Mouse (Mus musculus): Measurements from ENCODE around the gene Crtc1. TPM values are rescaled to one million over a fixed set of nuclear protein-coding genes. Genes with fewer than 3 reads are reported as not detected.

Gene Crtc1
- polyA plus RNA-seq, 1 experiment = 16.8 TPM

- WGBS = 75% methylated on average over 3 of the region's 3 CpGs
- DNase-seq = no peak
Observed at GRCm38 (mm10) chr8:70441565-70441964, 2.2 kb upstream of the Crtc1 start.

DNA sequence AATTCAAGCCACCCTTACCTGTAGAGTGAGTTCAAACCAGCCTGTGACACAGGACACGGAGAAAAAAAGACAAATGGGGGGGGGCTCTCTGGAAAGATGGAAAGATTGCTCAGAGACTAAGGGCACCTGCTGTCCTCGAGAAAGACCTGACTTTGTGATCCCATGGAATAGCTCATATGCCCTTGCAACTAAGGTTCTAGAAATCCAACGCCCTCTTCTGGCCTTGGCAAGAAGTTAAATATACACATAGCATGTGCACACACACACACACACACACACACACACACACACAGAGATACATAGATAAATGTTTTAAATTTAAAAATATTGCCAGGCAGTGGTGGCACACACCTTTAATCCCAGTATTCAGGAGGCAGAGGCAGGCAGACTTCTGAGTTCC lies 867 bp upstream of the Crtc1 start:
- no peaks in the 10 kb centered on the region for H3K36me3 ChIP-seq (ENCODE audit: control insufficient read depth, insufficient read depth, low read length)
- WGBS = 49% methylated on average over 3 of the region's 3 CpGs
- peaks cover 6% of the 10 kb centered on the region; the same call in 1 of the 2 replicates for H3K4me1 ChIP-seq (ENCODE audit: control insufficient read depth, insufficient read depth, low read length)
- no peak overlapping the region for H3K4me3 ChIP-seq (ENCODE audit: insufficient read depth, low read depth, low read length)
- H3K27ac ChIP-seq (ENCODE audit: insufficient read depth, low read depth, low read length) = no peak overlapping the region
- no peak for TF ChIP-seq CTCF (conservative IDR thresholded peaks at IDR 0.05; ENCODE audit: insufficient read depth, insufficient read length, low read depth, low read length)
- TF ChIP-seq POLR2A (IDR thresholded peaks at IDR 0.05; ENCODE audit: low read depth, low read length) = no peak
- no peaks in the 10 kb centered on the region for H3K27me3 ChIP-seq (replicated peaks; ENCODE audit: control insufficient read depth, insufficient read depth, low read length)
- no peak for DNase-seq

More at GRCm38 (mm10) chr8:70441565-70441964, 2.2 kb upstream of the Crtc1 start:
- H3K4me3 ChIP-seq (ENCODE audit: insufficient read depth, low read depth, low read length) = no peak overlapping the region
- peaks cover 6% of the 10 kb centered on the region; the same call in 1 of the 2 replicates for H3K4me1 ChIP-seq (ENCODE audit: control insufficient read depth, insufficient read depth, low read length)
- H3K36me3 ChIP-seq (ENCODE audit: control insufficient read depth, insufficient read depth, low read length) = no peaks in the 10 kb centered on the region
- TF ChIP-seq CTCF (conservative IDR thresholded peaks at IDR 0.05; ENCODE audit: insufficient read depth, insufficient read length, low read depth, low read length) (no peak), POLR2A (IDR thresholded peaks at IDR 0.05; ENCODE audit: low read depth, low read length) (no peak)
- H3K27ac ChIP-seq (ENCODE audit: insufficient read depth, low read depth, low read length) = no peak overlapping the region
- H3K27me3 ChIP-seq (replicated peaks; ENCODE audit: control insufficient read depth, insufficient read depth, low read length) = no peaks in the 10 kb centered on the region

- Histone ChIP-seq H3K27me3 (replicated peaks; ENCODE audit: control insufficient read depth, insufficient read depth, low read length) (no peaks in the 10 kb centered on the region), H3K36me3 (ENCODE audit: control insufficient read depth, insufficient read depth, low read length) (no peaks in the 10 kb centered on the region), H3K27ac (ENCODE audit: insufficient read depth, low read depth, low read length) (no peak overlapping the region), H3K4me3 (ENCODE audit: insufficient read depth, low read depth, low read length) (peak overlapping the region; percentile 43), H3K4me1 (ENCODE audit: control insufficient read depth, insufficient read depth, low read length) (peaks cover 6% of the 10 kb centered on the region; the same call in 1 of the 2 replicates)
- no peak for TF ChIP-seq CTCF (conservative IDR thresholded peaks at IDR 0.05; ENCODE audit: insufficient read depth, insufficient read length, low read depth, low read length)
- TF ChIP-seq POLR2A (IDR thresholded peaks at IDR 0.05; ENCODE audit: low read depth, low read length) = no peak
- 2% methylated on average over 7 of the region's 7 CpGs for WGBS
- no peak for DNase-seq
Observed at GRCm38 (mm10) chr8:70439848-70440179, 435 bp upstream of the Crtc1 start.

DNA sequence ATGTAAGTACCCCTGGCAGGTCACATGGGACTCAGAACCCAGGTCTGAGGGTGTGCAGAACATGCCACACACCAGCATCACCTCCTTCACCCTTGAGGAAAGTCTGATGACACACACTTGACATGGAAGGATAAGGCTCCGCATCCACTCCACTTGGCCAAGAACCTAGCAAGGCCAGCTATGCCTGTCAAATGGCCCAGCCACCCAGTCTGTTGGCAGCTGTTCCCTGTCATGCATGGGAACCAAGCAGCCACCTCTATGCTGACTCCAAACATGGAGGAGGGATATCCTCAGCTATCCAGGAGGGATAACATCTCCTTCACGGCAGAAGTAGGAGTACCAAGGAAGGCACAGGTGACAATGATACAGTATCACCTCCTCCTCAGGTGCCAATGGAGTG lies 956 bp downstream of the Crtc1 start:
- Histone ChIP-seq H3K36me3 (ENCODE audit: control insufficient read depth, insufficient read depth, low read length) (no peaks in the 10 kb centered on the region), H3K27me3 (replicated peaks; ENCODE audit: control insufficient read depth, insufficient read depth, low read length) (no peaks in the 10 kb centered on the region), H3K27ac (ENCODE audit: insufficient read depth, low read depth, low read length) (no peak overlapping the region), H3K4me1 (ENCODE audit: control insufficient read depth, insufficient read depth, low read length) (peaks cover 6% of the 10 kb centered on the region; the same call in 1 of the 2 replicates), H3K4me3 (ENCODE audit: insufficient read depth, low read depth, low read length) (no peak overlapping the region)
- 92% methylated on average over 2 of the region's 2 CpGs for WGBS
- no peak for DNase-seq
- TF ChIP-seq CTCF (conservative IDR thresholded peaks at IDR 0.05; ENCODE audit: insufficient read depth, insufficient read length, low read depth, low read length) (no peak), POLR2A (IDR thresholded peaks at IDR 0.05; ENCODE audit: low read depth, low read length) (no peak)

DNA sequence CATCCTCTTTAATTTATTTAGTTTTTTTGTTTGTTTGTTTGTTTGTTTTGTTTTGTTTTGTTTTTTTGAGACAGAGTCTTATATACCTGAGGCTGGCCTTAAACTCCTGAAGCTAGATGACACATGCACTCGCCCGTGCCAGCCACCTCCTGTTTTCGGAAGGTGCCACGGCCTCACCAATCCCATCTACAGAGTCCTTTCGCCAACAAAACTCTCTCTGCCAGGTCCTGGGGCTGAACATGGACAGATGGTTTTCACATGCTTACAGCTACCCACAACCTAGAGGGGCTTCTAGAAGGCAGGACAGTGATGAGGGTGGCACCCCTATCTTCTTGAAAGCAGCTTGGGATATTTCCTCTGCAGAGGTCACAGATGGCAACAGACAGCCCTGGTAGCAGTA lies 4.2 kb downstream of the Crtc1 start:
- Histone ChIP-seq H3K4me3 (ENCODE audit: insufficient read depth, low read depth, low read length) (no peak overlapping the region), H3K27me3 (replicated peaks; ENCODE audit: control insufficient read depth, insufficient read depth, low read length) (no peaks in the 10 kb centered on the region), H3K4me1 (ENCODE audit: control insufficient read depth, insufficient read depth, low read length) (peaks cover 6% of the 10 kb centered on the region; the same call in 1 of the 2 replicates), H3K27ac (ENCODE audit: insufficient read depth, low read depth, low read length) (no peak overlapping the region), H3K36me3 (ENCODE audit: control insufficient read depth, insufficient read depth, low read length) (no peaks in the 10 kb centered on the region)
- 93% methylated on average over 5 of the region's 5 CpGs for WGBS
- TF ChIP-seq POLR2A (IDR thresholded peaks at IDR 0.05; ENCODE audit: low read depth, low read length) (no peak), CTCF (conservative IDR thresholded peaks at IDR 0.05; ENCODE audit: insufficient read depth, insufficient read length, low read depth, low read length) (no peak)
- DNase-seq = no peak

DNA sequence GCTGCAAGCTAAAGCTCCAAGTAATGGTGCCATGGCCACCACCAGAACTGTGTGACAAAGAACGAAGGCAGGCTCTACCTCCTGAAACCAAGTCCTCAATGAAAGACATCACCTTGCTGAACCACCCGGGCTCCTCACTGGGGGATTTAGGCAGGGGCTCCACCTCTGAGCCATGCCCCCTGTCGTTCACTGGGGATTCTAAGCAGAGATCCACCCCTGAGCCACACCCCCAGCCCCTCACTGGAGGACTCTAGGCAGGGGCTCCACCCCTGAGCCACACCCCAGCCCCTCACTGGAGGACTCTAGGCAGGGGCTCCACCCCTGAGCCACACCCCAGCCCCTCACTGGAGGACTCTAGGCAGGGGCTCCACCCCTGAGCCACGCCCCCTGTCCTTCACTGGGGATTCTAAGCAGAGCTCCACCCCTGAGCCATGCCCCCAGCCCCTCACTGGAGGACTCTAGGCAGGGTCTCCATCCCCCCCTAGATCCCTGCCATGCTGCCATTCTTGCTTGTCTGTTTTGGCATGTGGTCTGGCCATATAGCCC lies 6.3 kb downstream of the Crtc1 start:
- H3K4me1 ChIP-seq (ENCODE audit: control insufficient read depth, insufficient read depth, low read length) = no peaks in the 10 kb centered on the region
- TF ChIP-seq CTCF (conservative IDR thresholded peaks at IDR 0.05; ENCODE audit: insufficient read depth, insufficient read length, low read depth, low read length) (no peak), POLR2A (IDR thresholded peaks at IDR 0.05; ENCODE audit: low read depth, low read length) (no peak)
- H3K36me3 ChIP-seq (ENCODE audit: control insufficient read depth, insufficient read depth, low read length) = no peaks in the 10 kb centered on the region
- 59% methylated on average over 4 of the region's 4 CpGs for WGBS
- H3K4me3 ChIP-seq (ENCODE audit: insufficient read depth, low read depth, low read length) = no peak overlapping the region
- no peaks in the 10 kb centered on the region for H3K27me3 ChIP-seq (replicated peaks; ENCODE audit: control insufficient read depth, insufficient read depth, low read length)
- DNase-seq = no peak
- H3K27ac ChIP-seq (ENCODE audit: insufficient read depth, low read depth, low read length) = no peak overlapping the region

GRCm38 (mm10) chr8:70431213-70431612 lies 8.2 kb downstream of the Crtc1 start:
- 94% methylated on average over 4 of the region's 4 CpGs for WGBS
- Histone ChIP-seq H3K36me3 (ENCODE audit: control insufficient read depth, insufficient read depth, low read length) (no peaks in the 10 kb centered on the region), H3K27me3 (replicated peaks; ENCODE audit: control insufficient read depth, insufficient read depth, low read length) (no peaks in the 10 kb centered on the region), H3K27ac (ENCODE audit: insufficient read depth, low read depth, low read length) (no peak overlapping the region), H3K4me1 (ENCODE audit: control insufficient read depth, insufficient read depth, low read length) (no peaks in the 10 kb centered on the region), H3K4me3 (ENCODE audit: insufficient read depth, low read depth, low read length) (no peak overlapping the region)
- DNase-seq = no peak
- TF ChIP-seq CTCF (conservative IDR thresholded peaks at IDR 0.05; ENCODE audit: insufficient read depth, insufficient read length, low read depth, low read length) (no peak), POLR2A (IDR thresholded peaks at IDR 0.05; ENCODE audit: low read depth, low read length) (no peak)

Data from kidney, adult 2 months (tissue).